Mouse (Mus musculus): ENCODE results near the gene Csf2rb2. TPM values are rescaled to one million over a fixed set of nuclear protein-coding genes. Genes with fewer than 3 reads are reported as not detected.

The Csf2rb2 gene
- polyA plus RNA-seq (2014; fragmentation: Illumina TruSeq; extraction: RNeasy Lipid Tissue Mini Kit (QIAGEN cat#74804); ENCODE audit: low read depth, low replicate concordance) = 0.34 TPM

DNA sequence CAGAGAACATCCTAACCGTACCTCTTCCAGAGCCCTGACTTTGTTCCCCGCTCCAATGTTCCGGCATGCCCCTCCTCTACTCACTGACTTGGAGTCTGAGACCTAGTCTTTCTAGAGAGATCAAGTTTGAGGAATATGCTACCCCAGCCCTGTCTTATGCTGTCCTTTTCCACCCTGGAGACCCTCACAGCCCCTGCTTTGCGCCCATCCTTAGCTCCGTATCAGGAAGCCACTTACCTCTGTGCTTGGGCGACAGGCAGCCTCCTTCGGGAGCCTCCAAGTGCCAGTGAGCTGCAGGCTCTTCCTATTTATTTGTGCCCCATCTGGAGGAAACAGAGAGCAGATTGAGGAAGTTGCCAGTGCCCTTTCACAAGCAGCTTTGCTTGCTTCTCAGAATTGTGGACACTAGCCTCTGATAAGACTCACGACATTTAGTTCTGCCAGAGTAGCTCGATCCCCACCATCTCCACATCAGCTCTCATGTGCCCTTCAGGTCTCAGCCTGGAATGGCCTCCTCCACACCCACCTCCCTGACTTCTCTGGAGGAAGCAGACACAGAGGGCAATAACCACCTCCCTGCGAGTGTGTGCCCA is at the start of gene Csf2rb2:
Gene Csf2rb2 (minus strand): TSS at position 381 of the 593 bp plus-strand sequence.

DNA sequence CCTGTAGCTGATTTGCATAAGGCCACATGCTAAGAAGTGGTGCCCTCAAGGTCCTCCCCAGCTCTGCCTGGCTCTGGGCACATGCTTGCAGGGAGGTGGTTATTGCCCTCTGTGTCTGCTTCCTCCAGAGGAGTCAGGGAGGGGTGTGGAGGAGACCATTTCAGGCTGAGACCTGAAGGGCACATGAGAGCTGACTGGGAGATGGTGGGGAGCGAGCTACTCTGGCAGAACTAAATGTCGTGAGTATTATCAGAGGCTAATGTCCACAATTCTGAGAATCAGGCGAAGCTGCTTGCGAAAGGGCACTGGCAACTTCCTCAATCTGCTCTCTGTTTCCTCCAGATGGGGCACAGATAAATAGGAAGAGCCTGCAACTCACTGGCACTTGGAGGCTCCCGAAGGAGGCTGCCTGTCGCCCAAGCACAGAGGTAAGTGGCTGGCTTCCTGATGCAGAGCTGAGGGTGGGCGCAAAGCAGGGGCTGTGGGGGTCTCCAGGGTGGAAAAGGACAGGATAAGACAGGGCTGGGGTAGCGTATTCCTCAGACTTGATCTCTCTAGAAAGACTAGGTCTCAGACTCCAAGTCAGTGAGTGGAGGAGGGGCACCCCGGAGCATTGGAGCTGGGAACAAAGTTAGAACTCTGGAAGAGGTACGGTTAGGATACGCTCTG is 20.3 kb upstream of the Csf2rb2 start, which contains the start of gene Csf2rb:
Gene Csf2rb (plus strand): TSS at position 82 of the 669 bp plus-strand sequence.

GRCm38 (mm10) chr15:78244695-78245492 is 60.6 kb downstream of the Csf2rb2 start, which contains the start of gene Ncf4:
Ncf4 (plus strand) TSS chr15:78244801.

Other genes starting within 250 kb of the Csf2rb2 start
- gene Cacng2, start 185.7 kb downstream of the Csf2rb2 start, polyA plus RNA-seq (2014; fragmentation: Illumina TruSeq; extraction: RNeasy Lipid Tissue Mini Kit (QIAGEN cat#74804); ENCODE audit: low read depth, low replicate concordance) = 0.03 TPM
- gene Ift27, start 131.6 kb downstream of the Csf2rb2 start, polyA plus RNA-seq (2014; fragmentation: Illumina TruSeq; extraction: RNeasy Lipid Tissue Mini Kit (QIAGEN cat#74804); ENCODE audit: low read depth, low replicate concordance) = 11.5 TPM
- not detected for gene Pvalb, start 99.3 kb downstream of the Csf2rb2 start, polyA plus RNA-seq (2014; fragmentation: Illumina TruSeq; extraction: RNeasy Lipid Tissue Mini Kit (QIAGEN cat#74804); ENCODE audit: low read depth, low replicate concordance)
- gene Ncf4, start 60.9 kb downstream of the Csf2rb2 start, polyA plus RNA-seq (2014; fragmentation: Illumina TruSeq; extraction: RNeasy Lipid Tissue Mini Kit (QIAGEN cat#74804); ENCODE audit: low read depth, low replicate concordance) = not detected
- 0.25 TPM for gene Csf2rb, start 20.0 kb upstream of the Csf2rb2 start, polyA plus RNA-seq (2014; fragmentation: Illumina TruSeq; extraction: RNeasy Lipid Tissue Mini Kit (QIAGEN cat#74804); ENCODE audit: low read depth, low replicate concordance)
- gene Tex33, start 90.2 kb upstream of the Csf2rb2 start, polyA plus RNA-seq (2014; fragmentation: Illumina TruSeq; extraction: RNeasy Lipid Tissue Mini Kit (QIAGEN cat#74804); ENCODE audit: low read depth, low replicate concordance) = 35.2 TPM
- 1.4 TPM for gene Tst, start 100.2 kb upstream of the Csf2rb2 start, polyA plus RNA-seq (2014; fragmentation: Illumina TruSeq; extraction: RNeasy Lipid Tissue Mini Kit (QIAGEN cat#74804); ENCODE audit: low read depth, low replicate concordance)
- gene Mpst, start 100.7 kb upstream of the Csf2rb2 start, polyA plus RNA-seq (2014; fragmentation: Illumina TruSeq; extraction: RNeasy Lipid Tissue Mini Kit (QIAGEN cat#74804); ENCODE audit: low read depth, low replicate concordance) = 0.39 TPM
- gene Kctd17, start 122.8 kb upstream of the Csf2rb2 start, polyA plus RNA-seq (2014; fragmentation: Illumina TruSeq; extraction: RNeasy Lipid Tissue Mini Kit (QIAGEN cat#74804); ENCODE audit: low read depth, low replicate concordance) = 0.66 TPM
- not detected for gene Tmprss6, start 162.9 kb upstream of the Csf2rb2 start, polyA plus RNA-seq (2014; fragmentation: Illumina TruSeq; extraction: RNeasy Lipid Tissue Mini Kit (QIAGEN cat#74804); ENCODE audit: low read depth, low replicate concordance)
- gene Il2rb, start 189.6 kb upstream of the Csf2rb2 start, polyA plus RNA-seq (2014; fragmentation: Illumina TruSeq; extraction: RNeasy Lipid Tissue Mini Kit (QIAGEN cat#74804); ENCODE audit: low read depth, low replicate concordance) = not detected
- 1.6 TPM for gene C1qtnf6, start 225.7 kb upstream of the Csf2rb2 start, polyA plus RNA-seq (2014; fragmentation: Illumina TruSeq; extraction: RNeasy Lipid Tissue Mini Kit (QIAGEN cat#74804); ENCODE audit: low read depth, low replicate concordance)
- gene Sstr3, start 239.0 kb upstream of the Csf2rb2 start, polyA plus RNA-seq (2014; fragmentation: Illumina TruSeq; extraction: RNeasy Lipid Tissue Mini Kit (QIAGEN cat#74804); ENCODE audit: low read depth, low replicate concordance) = not detected

All from testis, adult 10 weeks (tissue).